Mouse (Mus musculus): ENCODE measurements around the gene Hist1h4k.

DNA sequence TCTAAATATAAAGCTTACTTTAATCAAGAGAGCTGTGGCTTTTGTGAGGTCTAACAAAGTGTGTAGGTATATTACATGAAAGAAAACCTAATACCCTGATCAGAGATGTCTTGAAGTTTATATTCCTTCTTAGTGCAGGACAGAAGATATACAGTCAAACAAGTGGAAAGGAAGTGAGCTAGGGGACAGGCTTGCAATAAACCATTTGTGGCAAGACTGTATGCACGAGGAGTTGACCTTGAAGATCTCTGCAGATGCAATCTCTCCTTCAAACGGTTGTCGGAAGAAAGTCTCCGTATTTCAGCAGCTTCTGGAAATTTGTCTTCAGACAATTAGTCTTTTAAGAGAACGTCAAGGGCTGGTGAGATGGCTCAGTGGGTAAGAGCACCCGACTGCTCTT lies 39.6 kb upstream of the Hist1h4k start:
- no peak for TF ChIP-seq CTCF (IDR thresholded peaks at IDR 0.05)
- TF ChIP-seq EP300 (IDR thresholded peaks at IDR 0.05), result no peak
